Mouse (Mus musculus) ovary, postnatal 36 days (tissue): ENCODE data around the gene Slc4a4.
"Not testable (repeated sequence)": the region's sequence is repeated elsewhere in the genome, so short reads cannot be mapped to it uniquely, and the experiment has no call there.

Experiments used
- DNase-seq: peaks from one replicate; pipeline ENCODE4 v3.0.0; 2022; ENCODE audit warnings: low spot score, mixed read lengths

The Slc4a4 gene

DNA sequence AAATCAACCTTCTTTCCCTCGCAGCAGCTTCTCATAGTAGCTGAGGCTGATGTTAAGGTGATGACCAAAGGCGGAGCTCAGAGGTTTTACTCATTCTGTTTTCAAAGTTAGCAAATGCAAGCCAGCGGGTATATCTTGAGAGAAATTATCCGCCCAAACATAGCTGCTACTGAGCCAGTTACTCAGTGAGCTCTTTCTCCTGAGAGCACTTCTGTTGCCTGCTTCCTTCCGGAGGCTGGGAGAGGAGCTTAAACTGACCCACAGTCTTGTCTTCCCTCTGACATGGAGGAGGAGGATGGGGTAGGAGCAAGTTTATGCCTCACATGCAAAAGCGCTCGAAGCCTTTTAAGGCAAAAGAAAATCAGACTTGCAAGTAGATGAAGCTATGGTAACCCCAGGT, 201.3 kb downstream of the Slc4a4 start:
- no peak for DNase-seq

GRCm38 (mm10) chr5:89088462-89088861, 201.8 kb downstream of the Slc4a4 start:
- no peak for DNase-seq

GRCm38 (mm10) chr5:89090131-89090530, 203.5 kb downstream of the Slc4a4 start:
- DNase-seq = no peak

- no peak for DNase-seq
These were observed 209.8 kb downstream of the Slc4a4 start for GRCm38 (mm10) chr5:89096371-89096770.

- no peak for DNase-seq
These were observed 210.7 kb downstream of the Slc4a4 start for GRCm38 (mm10) chr5:89097291-89097690.

DNA sequence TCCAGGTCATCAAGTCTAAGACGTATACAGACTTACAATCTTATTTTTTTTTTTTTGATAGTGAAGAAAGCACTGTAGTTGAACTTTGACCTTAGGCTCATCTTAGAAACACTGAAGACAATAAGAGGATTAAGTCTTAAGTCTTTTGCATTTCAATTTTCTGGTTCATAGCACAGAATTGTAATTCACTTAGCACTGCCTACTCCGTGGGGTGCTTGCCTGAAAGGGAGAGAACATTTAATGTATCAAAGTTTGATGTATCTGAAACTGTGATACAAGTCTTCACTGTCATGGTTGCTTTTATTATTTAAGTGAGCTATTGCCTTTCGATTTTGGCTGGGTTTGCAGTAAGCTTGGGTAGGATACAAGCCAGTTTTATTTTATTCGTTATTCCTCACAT, 211.5 kb downstream of the Slc4a4 start:
- DNase-seq = no peak

DNA sequence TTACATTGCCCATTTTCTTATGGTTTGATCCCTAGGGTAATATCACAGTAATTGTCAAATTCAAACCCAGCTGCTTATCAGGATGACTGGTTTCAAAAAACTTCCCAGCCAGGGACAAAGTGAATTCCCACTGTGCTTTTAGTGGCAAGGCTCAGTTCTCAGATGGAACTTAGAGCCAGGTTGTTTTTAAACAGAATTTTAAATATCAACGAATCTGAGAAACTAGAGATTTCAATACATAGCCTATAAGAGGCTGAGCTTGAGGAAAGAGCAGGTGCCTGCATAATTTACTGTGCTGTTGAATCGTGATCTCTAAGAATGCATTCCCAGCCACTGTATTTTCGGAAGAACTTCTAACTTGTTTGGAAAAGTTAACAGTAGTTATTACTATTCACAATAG, 213.3 kb downstream of the Slc4a4 start:
- no peak for DNase-seq

DNA sequence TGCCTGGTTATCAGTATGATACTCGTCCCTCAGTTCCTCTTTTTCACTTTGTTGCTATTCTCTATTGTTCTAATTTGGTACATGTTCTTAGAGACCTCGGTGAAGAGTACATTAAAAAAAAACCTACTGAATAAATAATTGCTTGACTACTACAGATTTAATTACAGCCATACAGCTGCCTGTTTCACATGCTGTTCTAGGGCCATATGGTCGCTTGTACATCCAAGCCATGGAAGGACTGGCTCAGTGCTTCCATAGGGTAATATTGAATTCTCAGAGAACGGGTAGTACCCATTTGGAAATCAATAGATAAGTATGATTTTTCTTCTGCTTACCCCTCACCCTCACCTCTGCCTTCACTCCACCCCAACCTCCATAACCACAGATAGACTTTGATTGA, 215.9 kb downstream of the Slc4a4 start:
- DNase-seq = no peak

DNA sequence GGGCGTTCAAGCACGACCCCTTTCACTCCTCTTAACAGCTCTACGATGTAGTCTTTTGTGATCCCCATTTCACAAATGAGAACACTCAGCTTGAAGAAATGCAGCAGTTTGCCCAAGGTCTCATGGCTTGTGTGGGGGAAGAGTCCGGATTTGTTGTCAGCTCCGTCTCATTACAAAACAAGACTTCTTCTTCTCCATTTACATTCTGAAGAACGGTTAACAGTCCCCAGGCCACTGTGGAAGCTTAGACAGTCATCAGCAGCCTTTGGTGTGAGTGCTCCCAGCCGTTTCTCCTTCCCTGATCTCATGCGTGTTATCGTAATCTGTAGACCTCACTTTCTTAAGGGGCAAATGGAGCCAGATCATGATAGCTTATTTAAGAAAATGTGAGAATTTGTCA, 218.7 kb downstream of the Slc4a4 start:
- no peak for DNase-seq

DNA sequence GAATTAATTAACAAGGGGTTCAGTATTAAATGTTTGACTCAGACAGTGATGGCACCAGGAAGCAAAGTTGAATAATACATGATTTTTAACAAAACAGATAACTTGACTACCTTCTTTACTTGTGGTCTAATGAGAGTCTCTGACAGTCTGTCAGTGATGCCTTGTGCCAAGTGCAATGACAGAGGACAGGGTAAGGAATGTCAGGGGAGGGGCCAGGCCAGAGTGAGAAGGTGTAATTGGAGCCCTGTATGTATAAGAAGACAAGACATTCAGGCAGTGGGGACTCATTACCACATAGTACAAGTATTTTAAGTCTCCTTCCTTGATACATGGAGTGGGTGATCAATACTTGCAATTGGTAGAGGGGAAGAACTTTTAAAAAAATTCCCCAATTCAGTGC, 219.6 kb downstream of the Slc4a4 start:
- DNase-seq = no peak

DNA sequence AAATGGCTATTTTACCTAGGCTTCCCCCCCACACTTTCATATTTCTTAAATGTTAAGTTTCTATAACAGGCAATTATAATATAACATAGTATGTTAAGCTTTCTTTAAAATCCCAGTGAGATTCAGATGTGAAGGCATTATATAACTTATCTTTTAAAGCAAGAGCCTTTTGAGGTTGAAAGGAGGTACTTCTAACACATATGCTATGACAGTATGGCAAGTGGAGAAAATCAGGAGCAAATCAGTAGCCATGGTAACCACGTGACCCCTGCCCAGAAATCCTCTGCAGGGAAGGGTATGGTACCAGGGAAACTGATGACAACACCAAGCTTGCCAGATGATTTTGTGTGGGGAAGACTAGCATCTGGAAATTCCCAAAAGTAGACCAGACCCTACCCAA, 222.2 kb downstream of the Slc4a4 start:
- no peak for DNase-seq

DNA sequence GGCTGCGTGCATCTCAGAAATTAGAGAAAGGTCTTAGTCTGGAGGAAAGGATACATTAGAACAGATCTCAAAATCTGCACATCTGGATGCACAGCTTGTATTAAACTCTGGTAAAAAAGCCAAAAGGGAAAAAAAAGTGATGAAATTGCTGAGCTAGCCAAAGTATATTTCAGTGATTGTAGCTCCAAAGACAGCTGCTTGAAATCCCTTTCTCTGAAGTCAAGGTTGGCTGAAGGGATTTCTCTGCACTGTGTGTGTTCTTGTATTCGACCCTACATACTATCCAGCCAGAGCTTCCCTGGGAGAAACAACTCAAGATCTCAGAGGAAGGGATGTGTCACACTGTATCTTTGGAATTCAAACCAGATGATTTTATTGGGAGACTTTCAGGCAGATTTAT, 223.2 kb downstream of the Slc4a4 start:
- no peak for DNase-seq

- DNase-seq = not testable (repeated sequence)
These were observed 225.4 kb downstream of the Slc4a4 start for GRCm38 (mm10) chr5:89111987-89112386.

GRCm38 (mm10) chr5:89120881-89121280, 234.3 kb downstream of the Slc4a4 start:
- DNase-seq = no peak

- DNase-seq = peak; percentile 29
These were observed 236.8 kb downstream of the Slc4a4 start for GRCm38 (mm10) chr5:89123270-89123903.

- DNase-seq = no peak
These were observed 241.6 kb downstream of the Slc4a4 start for GRCm38 (mm10) chr5:89128210-89128609.

DNA sequence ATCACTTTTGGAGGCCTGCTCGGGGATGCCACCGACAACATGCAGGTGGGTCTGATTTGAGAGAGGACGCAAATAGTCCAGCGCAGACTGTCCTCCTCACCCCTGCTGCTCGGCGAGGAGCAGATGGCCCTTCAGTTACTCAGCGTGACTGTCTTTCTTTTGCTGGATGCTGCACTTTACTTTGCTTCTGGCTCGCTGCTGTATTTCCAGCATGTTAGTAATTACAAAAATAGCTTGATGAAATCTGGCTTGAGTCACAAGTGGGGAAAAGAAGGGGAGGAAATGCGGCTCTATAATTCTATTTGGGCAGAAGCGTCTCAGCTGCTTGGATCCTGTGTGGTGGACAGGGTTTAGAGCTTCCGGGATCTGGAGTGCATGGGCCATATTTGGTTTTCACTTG, 249.2 kb downstream of the Slc4a4 start:
- DNase-seq = no peak

DNA sequence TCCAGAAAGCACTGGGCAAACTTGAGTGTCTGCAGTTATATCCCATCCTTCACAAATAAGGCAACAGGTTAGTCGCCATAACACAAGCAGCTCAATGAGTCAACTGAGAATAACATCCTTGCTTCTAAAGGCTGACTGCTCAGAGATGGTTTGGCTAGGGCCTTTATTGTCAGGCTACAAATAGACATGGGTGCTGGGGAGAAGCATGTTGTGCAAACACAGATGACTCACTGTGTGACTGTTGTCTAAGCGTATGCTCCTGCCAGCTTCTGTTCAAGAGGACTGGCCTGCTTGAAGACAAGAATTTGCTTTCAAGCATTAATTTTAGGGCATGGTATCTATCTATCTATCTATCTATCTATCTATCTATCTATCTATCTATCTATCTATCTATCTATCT, 253.5 kb downstream of the Slc4a4 start:
- DNase-seq = no peak

DNA sequence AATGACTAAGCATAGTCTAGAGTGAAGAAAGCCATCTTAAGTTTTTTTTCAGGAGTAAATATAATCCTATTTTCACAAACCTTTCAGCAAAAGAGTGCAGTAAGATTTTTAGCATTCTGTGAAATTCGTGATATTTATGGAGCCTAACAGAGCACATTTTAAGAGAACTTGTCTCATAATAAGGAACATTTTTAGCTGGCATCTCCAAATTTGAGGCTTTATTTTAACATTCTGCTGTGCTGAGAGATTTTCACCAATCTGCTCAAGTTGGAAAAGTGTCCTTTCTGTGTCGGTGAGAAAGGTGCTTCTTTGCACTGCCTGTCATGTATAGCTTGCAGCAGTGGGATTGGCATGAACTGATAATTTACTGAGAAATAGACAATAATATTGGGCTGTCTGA, 255.1 kb downstream of the Slc4a4 start:
- no peak for DNase-seq

DNA sequence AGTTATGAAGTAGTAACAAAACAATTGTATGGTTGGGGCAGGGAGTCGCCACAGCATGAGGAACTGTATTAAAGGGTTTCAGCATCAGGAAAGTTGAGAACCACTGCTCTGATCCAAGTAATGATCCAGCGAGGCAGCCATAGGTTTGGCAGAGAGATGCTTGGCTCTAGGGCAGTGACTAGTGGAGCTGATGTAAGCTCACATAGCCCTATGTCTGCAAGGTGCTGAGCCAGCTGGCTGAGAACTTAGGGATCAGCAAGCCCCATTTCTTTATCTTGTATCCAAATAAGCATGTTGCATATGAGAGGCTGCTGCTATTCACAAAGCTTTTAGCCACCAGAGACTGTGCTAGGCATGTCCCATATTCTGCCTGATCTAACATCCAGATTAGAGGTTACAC, 259.7 kb downstream of the Slc4a4 start:
- no peak for DNase-seq

DNA sequence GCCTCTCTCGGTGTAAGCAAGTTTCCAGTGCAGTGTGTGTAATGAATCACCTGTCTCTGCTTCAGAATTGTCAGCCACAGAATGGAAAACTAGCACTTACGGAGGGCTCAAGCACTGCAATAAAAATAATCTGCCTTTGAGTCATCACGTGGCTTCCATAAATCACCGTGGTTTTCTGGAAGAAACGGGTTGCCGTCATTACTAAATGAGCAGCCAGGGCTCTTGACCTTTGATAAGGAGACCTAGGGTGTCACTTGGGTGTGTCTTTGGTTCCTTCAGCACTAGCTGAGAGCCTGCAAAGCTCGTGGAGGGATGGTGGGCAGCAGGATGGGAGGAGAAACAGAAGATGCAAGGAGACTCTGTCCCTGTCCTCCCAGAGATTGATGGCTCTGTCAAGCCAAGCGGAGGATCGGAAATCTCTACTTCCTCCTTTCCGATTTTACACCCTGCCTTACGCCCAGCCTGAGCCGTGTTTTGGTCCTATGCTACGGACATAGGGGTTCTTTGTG, 260.7 kb downstream of the Slc4a4 start:
- DNase-seq = no peak

DNA sequence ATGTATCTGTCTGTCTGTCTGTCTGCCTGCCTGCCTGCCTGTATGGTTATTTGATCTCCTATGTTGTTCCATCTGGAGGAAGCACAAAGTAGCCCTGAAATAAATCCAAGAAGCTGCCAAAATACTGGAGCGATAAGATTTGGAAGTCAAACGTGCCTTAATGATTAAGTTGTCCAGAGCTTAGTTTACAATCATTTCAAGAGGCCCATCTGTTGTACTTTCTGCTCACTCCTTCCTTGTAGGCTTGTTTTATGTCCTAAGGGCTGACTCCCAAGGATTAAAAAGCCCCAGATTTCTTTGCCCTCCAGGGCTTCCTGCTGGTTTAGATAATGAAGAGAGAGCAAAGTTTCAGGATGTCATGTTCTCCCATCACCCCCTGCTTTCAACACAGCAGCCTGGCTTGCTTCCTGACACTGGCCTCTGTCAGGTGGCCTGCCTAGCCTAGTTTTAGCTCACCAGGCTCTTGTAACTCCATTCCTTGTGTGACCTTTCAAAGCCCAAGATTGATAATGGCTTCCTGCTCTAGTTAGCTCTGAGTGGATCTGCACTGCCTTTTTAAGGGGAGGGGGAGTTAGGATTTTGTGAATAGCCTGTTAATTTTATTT, 262.9 kb downstream of the Slc4a4 start:
- no peak for DNase-seq

DNA sequence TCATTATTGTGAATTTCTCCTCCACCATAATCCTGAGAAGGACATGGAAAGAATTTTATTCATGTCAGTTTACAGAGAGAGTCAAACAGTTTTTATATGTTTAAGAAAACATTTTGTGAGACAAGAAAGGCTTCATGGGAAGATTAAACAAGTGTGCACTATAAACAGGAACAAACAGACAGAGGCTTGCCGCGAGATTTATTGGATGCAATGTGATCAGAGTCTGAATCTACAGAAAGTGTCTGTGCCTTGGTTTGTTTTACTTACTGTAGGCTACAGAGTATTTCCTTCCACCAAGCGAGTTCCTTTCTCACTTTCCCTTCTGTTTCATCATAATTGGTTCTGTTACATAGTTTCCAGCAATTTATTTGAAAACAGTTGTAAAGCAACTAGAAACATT, 264.5 kb downstream of the Slc4a4 start:
- no peak for DNase-seq
